10 mouse cellular contexts compared by ENCODE assay signal in genomic region chr9:118730871-118731390, GRCm38 (mm10).
DNase-seq lines count a peak whose midpoint lies in the region; ATAC-seq and TF ChIP-seq lines count a peak whose summit lies in the region.
"Had no signal": no experiment of that assay in that cellular context is flagged by ENCODE, and none has a peak within 500 bp of the region (broad histone marks: within the 10 kb centered on the region; RNA-seq: fewer than 3 reads in every experiment).

No protein-coding gene starts in this region.

- 0 out of 2 replicates have a peak, but pooled peaks have one; percentile 20 for ATAC-seq in kidney, embryonic 16.5 days (ENCODE audit: low FRiP score, low TSS enrichment)
- ATAC-seq in heart, postnatal 0 days (ENCODE audit: insufficient read depth, low read depth), result no peak
- no peak for ATAC-seq in monocyte, adult 5-6 weeks (replicated peaks; ENCODE audit: insufficient number of reproducible peaks, low FRiP score, low TSS enrichment, poor library complexity, severe bottlenecking)

- 38% methylated on average over 5 of the region's 5 CpGs for WGBS in kidney, embryonic 16.5 days
- WGBS in heart, postnatal 0 days, result 48% methylated on average over 5 of the region's 5 CpGs
- WGBS in small intestine, adult 2 months, result 69% methylated on average over 5 of the region's 5 CpGs

- no peaks in the 10 kb centered on the region for H3K36me3 ChIP-seq in kidney, embryonic 16.5 days (ENCODE audit: insufficient read depth, low read length)
- no peaks in the 10 kb centered on the region for H3K36me3 ChIP-seq in heart, postnatal 0 days (replicated peaks; ENCODE audit: control insufficient read depth, insufficient read depth, low read length)
- H3K36me3 ChIP-seq in small intestine, adult 2 months (ENCODE audit: control insufficient read depth, insufficient read depth, low read length), result no peaks in the 10 kb centered on the region
- H3K36me3 ChIP-seq: hindbrain, embryonic 15.5 days had no signal

- no peak for TF ChIP-seq POLR2A in small intestine, adult 2 months (IDR thresholded peaks at IDR 0.05; ENCODE audit: low read depth, low read length)

- H3K4me1 ChIP-seq in kidney, embryonic 16.5 days (ENCODE audit: insufficient read depth, low read length), result peaks cover 20% of the 10 kb centered on the region
- H3K4me1 ChIP-seq in heart, postnatal 0 days (ENCODE audit: control insufficient read depth, insufficient read depth), result peaks cover 41% of the 10 kb centered on the region
- H3K4me1 ChIP-seq in small intestine, adult 2 months (ENCODE audit: control insufficient read depth, insufficient read depth, insufficient read length, low read length), result peaks cover 3% of the 10 kb centered on the region; the same call in 1 of the 2 replicates
- H3K4me1 ChIP-seq: hindbrain, embryonic 15.5 days had no signal

- no peak overlapping the region for H3K9ac ChIP-seq in kidney, embryonic 16.5 days (replicated peaks; ENCODE audit: low read length)
- H3K9ac ChIP-seq in heart, postnatal 0 days (replicated peaks; ENCODE audit: low read depth, low read length), result no peak overlapping the region
- H3K9ac ChIP-seq: hindbrain, embryonic 15.5 days had no signal

- H3K27ac ChIP-seq in kidney, embryonic 16.5 days (ENCODE audit: low read length), result peak overlapping the region; percentile 52; the same call in 1 of the 2 replicates
- H3K27ac ChIP-seq in heart, postnatal 0 days (ENCODE audit: low read depth), result peak overlapping the region; percentile 79
- peak overlapping the region; percentile 61 for H3K27ac ChIP-seq in small intestine, adult 2 months (ENCODE audit: insufficient read depth, low read depth, low read length)
- H3K27ac ChIP-seq: hindbrain, embryonic 15.5 days had no signal

- peak; percentile 35 for DNase-seq in adrenal gland, adult 2 months
- DNase-seq in adrenal gland, postnatal 10 days, result no peak
- no peak for DNase-seq in kidney, postnatal 36 days
- peak; percentile 25 for DNase-seq in heart, postnatal 0 days (ENCODE audit: low spot score)
- no peak for DNase-seq in left cerebral cortex, adult 11 months (ENCODE audit: low spot score)

- TF ChIP-seq EP300 in heart, postnatal 0 days (IDR thresholded peaks at IDR 0.05; ENCODE audit: low read depth), result no peak

- no peak for TF ChIP-seq CTCF in heart, postnatal 0 days (IDR thresholded peaks at IDR 0.05; ENCODE audit: low read depth)
- TF ChIP-seq CTCF in small intestine, adult 2 months (IDR thresholded peaks at IDR 0.05; ENCODE audit: extremely low read depth, insufficient read length, insufficient replicate concordance, low read depth, low read length), result no peak

- no peaks in the 10 kb centered on the region for H3K27me3 ChIP-seq in kidney, embryonic 16.5 days (ENCODE audit: insufficient read depth, low read length)
- H3K27me3 ChIP-seq in heart, postnatal 0 days (ENCODE audit: control insufficient read depth, insufficient read depth, low read length), result no peaks in the 10 kb centered on the region
- no peaks in the 10 kb centered on the region for H3K27me3 ChIP-seq in small intestine, adult 2 months (ENCODE audit: control insufficient read depth, insufficient read depth, low read length)
- H3K27me3 ChIP-seq: hindbrain, embryonic 15.5 days had no signal

- no peak overlapping the region for H3K4me2 ChIP-seq in kidney, embryonic 16.5 days (replicated peaks; ENCODE audit: low read depth, low read length)
- H3K4me2 ChIP-seq in heart, postnatal 0 days (ENCODE audit: low read depth, low read length), result no peak overlapping the region
- H3K4me2 ChIP-seq: hindbrain, embryonic 15.5 days had no signal

- H3K9me3 ChIP-seq in kidney, embryonic 16.5 days (ENCODE audit: low read length), result no peaks in the 10 kb centered on the region
- H3K9me3 ChIP-seq in heart, postnatal 0 days (replicated peaks; ENCODE audit: control insufficient read depth, low read length), result no peaks in the 10 kb centered on the region
- H3K9me3 ChIP-seq: hindbrain, embryonic 15.5 days had no signal

- no peak overlapping the region for H3K4me3 ChIP-seq in kidney, embryonic 16.5 days (ENCODE audit: low read length)
- H3K4me3 ChIP-seq in heart, postnatal 0 days (ENCODE audit: low read depth, low read length), result no peak overlapping the region
- no peak overlapping the region for H3K4me3 ChIP-seq in small intestine, adult 2 months (ENCODE audit: low read depth, low read length)
- H3K4me3 ChIP-seq: hindbrain, embryonic 15.5 days; megakaryocyte, embryonic 14.5 days had no signal

Comparison
In these comparisons a context has a peak if more than half of its experiments do, and no peak if none do; other contexts are left out.
1. DNase-seq: peak in adrenal gland, adult 2 months (single experiment) and heart, postnatal 0 days (single experiment); none in adrenal gland, postnatal 10 days (single experiment), kidney, postnatal 36 days (0 of 2) and left cerebral cortex, adult 11 months (single experiment).
2. Peak in every context shown above with its lines, with median percentiles within 50 percentile points of each other: H3K27ac ChIP-seq.